Mouse (Mus musculus): ENCODE results near the gene Yif1a. TPM values are rescaled to one million over a fixed set of nuclear protein-coding genes. Genes with fewer than 3 reads are reported as not detected.

Yif1a gene
- polyA plus RNA-seq, 3 experiments from 2014 or later: 45.7 to 65.4 (median 46.2) TPM

DNA sequence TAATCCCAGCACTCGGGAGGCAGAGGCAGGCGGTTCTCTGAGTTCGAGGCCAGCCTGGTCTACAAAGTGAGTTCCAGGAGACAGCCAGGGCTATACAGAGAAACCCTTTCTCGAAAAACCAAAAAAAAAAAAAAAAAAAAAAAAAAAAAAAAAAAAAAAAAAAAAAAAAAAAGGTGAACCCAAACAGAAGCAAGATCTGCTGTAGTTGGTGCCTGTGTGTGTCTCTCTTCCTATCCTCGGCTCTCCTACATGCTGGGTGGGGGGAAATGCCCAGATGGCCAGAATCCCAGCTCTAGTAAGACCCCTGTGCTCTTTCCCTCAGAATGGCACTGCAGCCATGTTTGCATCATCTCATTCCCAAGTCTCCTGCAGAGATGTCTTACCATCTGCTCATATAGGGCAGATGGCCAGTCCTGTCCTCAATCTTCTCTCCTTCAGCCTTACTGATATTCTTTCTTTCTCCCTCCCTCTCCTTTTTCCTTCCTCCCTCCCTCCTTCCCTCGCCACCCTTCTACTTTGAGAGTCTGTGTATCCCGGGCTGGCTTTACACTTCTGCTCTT lies 35.8 kb downstream of the Yif1a start:
- no peak for ATAC-seq

DNA sequence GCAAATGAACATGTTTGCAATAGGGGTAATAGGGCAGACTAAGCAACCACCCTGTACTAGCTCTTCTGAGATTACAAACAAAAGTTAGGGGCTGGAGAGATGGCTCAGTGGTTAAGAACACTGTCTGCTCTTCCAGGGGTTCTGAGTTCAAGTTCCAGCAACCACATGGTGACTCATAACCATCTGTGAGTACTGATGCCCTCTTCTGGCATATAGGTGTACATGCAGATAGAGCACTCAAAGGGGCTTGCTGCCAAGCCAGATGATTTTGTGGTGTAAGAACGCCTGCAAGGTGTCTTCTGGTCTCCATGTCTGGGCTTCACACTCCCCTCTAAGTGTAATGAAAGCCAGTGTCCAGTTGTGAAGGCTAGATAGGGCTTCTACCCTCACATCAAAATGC lies 41.4 kb downstream of the Yif1a start:
- ATAC-seq: no peak

DNA sequence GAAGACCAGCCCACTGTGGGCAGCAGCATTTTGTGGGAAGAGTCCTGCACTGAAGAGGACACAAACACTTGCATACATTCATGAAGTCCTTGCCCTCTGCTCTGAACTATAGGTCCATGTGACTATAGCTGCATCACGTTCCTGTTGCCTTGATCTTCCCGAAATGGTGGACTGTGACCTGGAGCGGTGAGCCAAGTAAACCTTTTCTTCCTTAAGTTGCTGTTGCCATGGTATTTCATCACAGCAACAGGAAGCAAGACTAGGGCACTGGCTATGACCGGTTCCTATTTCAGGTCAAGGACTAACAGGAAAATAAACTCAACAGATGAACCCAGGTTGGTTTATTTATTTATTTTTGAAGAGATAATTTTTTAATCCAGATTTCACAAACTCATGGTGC lies 42.9 kb downstream of the Yif1a start:
- no peak for ATAC-seq

DNA sequence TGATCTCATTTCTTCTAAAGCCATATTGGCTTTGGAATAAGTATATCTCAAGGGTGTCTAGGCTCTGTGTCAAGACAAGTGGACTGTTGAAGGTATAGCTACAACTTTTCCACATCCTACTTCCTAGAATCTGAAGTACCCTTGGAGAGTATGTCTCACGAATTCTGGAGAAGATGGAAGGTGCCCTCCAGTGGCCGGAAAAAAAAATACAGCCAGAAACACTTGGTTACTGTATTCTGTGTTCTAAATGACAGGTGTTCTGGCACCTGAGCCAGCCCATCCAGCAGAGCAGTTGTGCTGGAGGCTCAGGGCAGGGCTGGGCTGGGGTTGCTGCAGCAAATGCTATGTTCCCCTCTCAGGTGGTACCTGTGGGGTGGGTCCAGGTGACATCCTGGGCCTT lies 51.3 kb downstream of the Yif1a start:
- ATAC-seq: no peak

Other genes with a start within 250 kb of the Yif1a start
- gene Ccs, start 249.2 kb upstream of the Yif1a start, polyA plus RNA-seq (2017; shearing (Covaris generic)): 10 to 100 TPM; 47.2 to 94.6 (median 80.5) TPM
- not detected for gene Ccdc87, start 249.2 kb upstream of the Yif1a start, polyA plus RNA-seq (2017; shearing (Covaris generic))
- 1 to 10 TPM in 2 of 3 experiments, not detected in 1; 2.2 to 5.0 TPM for gene Ctsf, start 233.4 kb upstream of the Yif1a start, polyA plus RNA-seq (2017; shearing (Covaris generic))
- under 1 TPM in 1 of 3 experiments, not detected in 2; 0.36 TPM for gene Actn3, start 210.6 kb upstream of the Yif1a start, polyA plus RNA-seq (2017; shearing (Covaris generic))
- 1 to 10 TPM; 5.1 to 6.7 (median 6.7) TPM for gene Zdhhc24, start 209.9 kb upstream of the Yif1a start, polyA plus RNA-seq (2017; shearing (Covaris generic))
- gene Bbs1, start 181.9 kb upstream of the Yif1a start, polyA plus RNA-seq (2017; shearing (Covaris generic)): 1 to 10 TPM in 1 of 3 experiments, under 1 TPM in 1, not detected in 1; 0.41 to 1.0 TPM
- 10 to 100 TPM; 45.9 to 56.8 (median 47.7) TPM for gene Dpp3, start 160.3 kb upstream of the Yif1a start, polyA plus RNA-seq (2017; shearing (Covaris generic))
- under 1 TPM in 1 of 3 experiments, not detected in 2; 0.39 TPM for gene Peli3, start 145.4 kb upstream of the Yif1a start, polyA plus RNA-seq (2017; shearing (Covaris generic))
- gene Mrpl11, start 126.4 kb upstream of the Yif1a start, polyA plus RNA-seq (2017; shearing (Covaris generic)): 10 to 100 TPM; 76.1 to 89.6 (median 87.7) TPM
- 1 to 10 TPM in 2 of 3 experiments, under 1 TPM in 1; 0.60 to 1.9 (median 1.4) TPM for gene Npas4, start 98.2 kb upstream of the Yif1a start, polyA plus RNA-seq (2017; shearing (Covaris generic))
- 1 to 10 TPM in 2 of 3 experiments, under 1 TPM in 1; 0.20 to 2.4 (median 1.7) TPM for gene Slc29a2, start 64.7 kb upstream of the Yif1a start, polyA plus RNA-seq (2017; shearing (Covaris generic))
- 10 to 100 TPM; 10.3 to 12.5 (median 10.4) TPM for gene B4gat1, start 49.7 kb upstream of the Yif1a start, polyA plus RNA-seq (2017; shearing (Covaris generic))
- gene AC124502.3, start 49.6 kb upstream of the Yif1a start, polyA plus RNA-seq (2017; shearing (Covaris generic)): under 1 TPM; 0.41 to 0.81 (median 0.44) TPM
- gene Brms1, start 47.2 kb upstream of the Yif1a start, polyA plus RNA-seq (2017; shearing (Covaris generic)): 100 to 1,000 TPM in 2 of 3 experiments, 10 to 100 TPM in 1; 98.2 to 118 (median 109) TPM
- under 1 TPM in 1 of 3 experiments, not detected in 2; 0.19 TPM for gene Rin1, start 38.1 kb upstream of the Yif1a start, polyA plus RNA-seq (2017; shearing (Covaris generic))
- gene Cd248, start 20.5 kb upstream of the Yif1a start, polyA plus RNA-seq (2017; shearing (Covaris generic)): not detected
- gene Tmem151a, start 3.0 kb upstream of the Yif1a start, polyA plus RNA-seq (2017; shearing (Covaris generic)): not detected
- gene Cnih2, start 10.0 kb downstream of the Yif1a start, polyA plus RNA-seq (2017; shearing (Covaris generic)): under 1 TPM in 2 of 3 experiments, not detected in 1; 0.50 to 0.59 TPM
- 100 to 1,000 TPM in 2 of 3 experiments, 10 to 100 TPM in 1; 83.1 to 152 (median 102) TPM for gene Rab1b, start 18.5 kb downstream of the Yif1a start, polyA plus RNA-seq (2017; shearing (Covaris generic))
- gene Klc2, start 30.0 kb downstream of the Yif1a start, polyA plus RNA-seq (2017; shearing (Covaris generic)): 1 to 10 TPM; 4.4 to 5.0 (median 4.7) TPM
- 10 to 100 TPM; 11.8 to 19.8 (median 19.2) TPM for gene Pacs1, start 184.6 kb downstream of the Yif1a start, polyA plus RNA-seq (2017; shearing (Covaris generic))
- gene Sf3b2, start 206.9 kb downstream of the Yif1a start, polyA plus RNA-seq (2017; shearing (Covaris generic)): 100 to 1,000 TPM; 316 to 410 (median 348) TPM
- under 1 TPM in 1 of 3 experiments, not detected in 2; 0.15 TPM for gene Gal3st3, start 209.8 kb downstream of the Yif1a start, polyA plus RNA-seq (2017; shearing (Covaris generic))
- not detected for gene Catsper1, start 247.2 kb downstream of the Yif1a start, polyA plus RNA-seq (2017; shearing (Covaris generic))

Measured in inflammation-experienced regulatory T-cells, adult 6 months (primary cell).